Mouse (Mus musculus) kidney, adult 2 months (tissue): ENCODE measurements at regions not wholly inside any gene's neighbourhood (a gene's known extent, or its start where the extent isn't known, plus 50 kb on each side); places are given as distances from the start of the nearest gene placed in this dataset.

ENCODE experiments used
- DNase-seq: peaks from one replicate; pipeline ENCODE4 v3.0.0; 2021
- H3K27ac ChIP-seq: fragments of 200-500 bp; 2 replicates; pipeline ENCODE4 v1.5.1; 2012; ENCODE audit warnings: low read depth, low read length, control low read depth, inconsistent platforms; ENCODE audit not compliant: insufficient read depth
- H3K27me3 ChIP-seq: fragments of 200-500 bp; replicated peaks from 2 replicates; pipeline ENCODE4 v1.6.1; 2012; ENCODE audit warnings: mild to moderate bottlenecking, moderate library complexity, low read length, inconsistent platforms; ENCODE audit not compliant: control insufficient read depth, insufficient read depth
- H3K36me3 ChIP-seq: fragments of 200-500 bp; 2 replicates; pipeline ENCODE4 v1.6.1; 2012; ENCODE audit warnings: mild to moderate bottlenecking, moderate library complexity, low read length, inconsistent platforms; ENCODE audit not compliant: control insufficient read depth, insufficient read depth
- H3K4me1 ChIP-seq: fragments of 200-500 bp; 2 replicates; pipeline ENCODE4 v1.6.1; 2011; ENCODE audit warnings: low read length; ENCODE audit not compliant: control insufficient read depth, insufficient read depth
- H3K4me3 ChIP-seq: fragments of 200-500 bp; 2 replicates; pipeline ENCODE4 v1.5.1; 2011; ENCODE audit warnings: mild to moderate bottlenecking, low read depth, low read length, control low read depth; ENCODE audit not compliant: insufficient read depth
- CTCF ChIP-seq: fragments of 200-500 bp; conservative IDR thresholded peaks from 2 replicates; pipeline ENCODE4 v1.5.1; 2011; ENCODE audit warnings: low read depth, mild to moderate bottlenecking, control low read depth, low read length, moderate library complexity, mixed read lengths; ENCODE audit not compliant: insufficient read depth, insufficient read length
- POLR2A ChIP-seq: fragments of 200-500 bp; IDR thresholded peaks from one replicate; pipeline ENCODE4 v1.6.1; 2011; ENCODE audit warnings: low read depth, low read length, control low read depth
- WGBS: fragments of 180-500 bp; shearing (Covaris S2); methylation state at CpG from one replicate; pipeline ENCODE4 v1.1.7; 2018; 5-methylcytosine and 5-hydroxymethylcytosine counted together

GRCm38 (mm10) chr10:126641792-126642289 lies 259.3 kb downstream of the Atp23 start:
- Histone ChIP-seq H3K4me1 (no peaks in the 10 kb centered on the region), H3K27me3 (no peaks in the 10 kb centered on the region), H3K36me3 (no peaks in the 10 kb centered on the region), H3K27ac (no peak overlapping the region), H3K4me3 (no peak overlapping the region)
- DNase-seq: no peak
- TF ChIP-seq CTCF: no peak
- TF ChIP-seq POLR2A: no peak
- WGBS: 16% methylated on average over 9 of the region's 9 CpGs

- 53% methylated on average over 13 of the region's 13 CpGs for WGBS
Observed at GRCm38 (mm10) chr10:126634731-126635130, 266.4 kb downstream of the Atp23 start.

GRCm38 (mm10) chr10:126628057-126628456 lies 273.1 kb downstream of the Atp23 start:
- Histone ChIP-seq H3K36me3 (no peaks in the 10 kb centered on the region), H3K27me3 (no peaks in the 10 kb centered on the region), H3K27ac (no peak overlapping the region), H3K4me1 (no peaks in the 10 kb centered on the region), H3K4me3 (no peak overlapping the region)
- TF ChIP-seq POLR2A: no peak
- no peak for TF ChIP-seq CTCF
- no peak for DNase-seq
- 44% methylated on average over 4 of the region's 4 CpGs for WGBS

More at GRCm38 (mm10) chr10:126634731-126635130, 266.4 kb downstream of the Atp23 start:
- H3K36me3 ChIP-seq: no peaks in the 10 kb centered on the region
- DNase-seq: no peak
- H3K27ac ChIP-seq: no peak overlapping the region
- no peaks in the 10 kb centered on the region for H3K27me3 ChIP-seq
- TF ChIP-seq POLR2A (no peak), CTCF (no peak)
- no peak overlapping the region for H3K4me3 ChIP-seq
- no peaks in the 10 kb centered on the region for H3K4me1 ChIP-seq

- Histone ChIP-seq H3K27me3 (no peaks in the 10 kb centered on the region), H3K27ac (no peak overlapping the region), H3K4me1 (no peaks in the 10 kb centered on the region), H3K4me3 (no peak overlapping the region), H3K36me3 (no peaks in the 10 kb centered on the region)
- TF ChIP-seq CTCF: no peak
- TF ChIP-seq POLR2A: no peak
- WGBS: 52% methylated on average over 7 of the region's 7 CpGs
- no peak for DNase-seq
Observed at GRCm38 (mm10) chr10:126625466-126625865, 275.7 kb downstream of the Atp23 start.

GRCm38 (mm10) chr10:126620802-126621201 lies 280.4 kb downstream of the Atp23 start:
- no peaks in the 10 kb centered on the region for H3K27me3 ChIP-seq
- no peak for DNase-seq
- H3K36me3 ChIP-seq: no peaks in the 10 kb centered on the region
- no peak overlapping the region for H3K27ac ChIP-seq
- H3K4me3 ChIP-seq: no peak overlapping the region
- H3K4me1 ChIP-seq: no peaks in the 10 kb centered on the region
- 78% methylated on average over 6 of the region's 6 CpGs for WGBS
- TF ChIP-seq POLR2A (no peak), CTCF (no peak)

- TF ChIP-seq CTCF (no peak), POLR2A (no peak)
- Histone ChIP-seq H3K4me1 (no peaks in the 10 kb centered on the region), H3K36me3 (no peaks in the 10 kb centered on the region), H3K4me3 (no peak overlapping the region), H3K27ac (no peak overlapping the region), H3K27me3 (no peaks in the 10 kb centered on the region)
- 40% methylated on average over 10 of the region's 10 CpGs for WGBS
- no peak for DNase-seq
Observed at GRCm38 (mm10) chr10:126619970-126620369, 281.2 kb downstream of the Atp23 start.

GRCm38 (mm10) chr10:126612226-126612625 lies 288.9 kb downstream of the Atp23 start:
- no peak overlapping the region for H3K27ac ChIP-seq
- no peak overlapping the region for H3K4me3 ChIP-seq
- DNase-seq: no peak
- TF ChIP-seq POLR2A: no peak
- 63% methylated on average over 4 of the region's 4 CpGs for WGBS
- H3K36me3 ChIP-seq: no peaks in the 10 kb centered on the region
- no peaks in the 10 kb centered on the region for H3K27me3 ChIP-seq
- H3K4me1 ChIP-seq: no peaks in the 10 kb centered on the region

GRCm38 (mm10) chr10:126610506-126610905 lies 290.6 kb downstream of the Atp23 start:
- Histone ChIP-seq H3K36me3 (no peaks in the 10 kb centered on the region), H3K27me3 (no peaks in the 10 kb centered on the region), H3K4me1 (no peaks in the 10 kb centered on the region), H3K27ac (no peak overlapping the region), H3K4me3 (no peak overlapping the region)
- no peak for DNase-seq
- WGBS: 81% methylated on average over 8 of the region's 8 CpGs
- TF ChIP-seq CTCF (no peak), POLR2A (no peak)
